Mouse (Mus musculus): ENCODE results near the gene Irx3. TPM values are rescaled to one million over a fixed set of nuclear protein-coding genes. Genes with fewer than 3 reads are reported as not detected.

Gene Irx3
- not detected in 2 replicates for total RNA-seq (2023)

GRCm38 (mm10) chr8:91801839-91802238 lies at the start of gene Irx3:
Irx3 (minus strand) TSS chr8:91802067.

